In the genomic region with DNA sequence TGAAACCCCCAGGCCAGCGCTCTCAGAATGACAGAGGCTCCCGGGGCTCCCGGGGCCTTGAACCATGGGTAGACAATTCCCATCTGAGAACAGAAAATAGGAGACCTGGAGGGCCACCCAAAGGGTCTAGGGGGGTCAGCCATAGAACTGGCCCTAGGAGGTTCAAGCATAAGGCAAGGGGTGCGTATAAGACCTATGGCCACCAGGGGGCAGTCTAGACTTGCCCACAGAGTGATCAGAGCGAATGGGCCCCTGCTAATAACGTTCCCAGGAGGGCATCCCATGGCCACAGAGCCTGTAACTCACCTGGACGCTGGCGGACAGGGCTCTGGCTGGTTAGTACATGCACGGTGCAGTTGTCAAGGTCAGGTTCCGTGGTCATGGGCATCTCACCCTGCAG, we compare ENCODE assay signal across 8 mouse cellular contexts. TPM values are rescaled to one million over a fixed set of nuclear protein-coding genes. Genes with fewer than 3 reads are reported as not detected.
DNase-seq lines count a peak whose midpoint lies in the region; ATAC-seq and TF ChIP-seq lines count a peak whose summit lies in the region.

No protein-coding gene starts in this region.

- WGBS in kidney, embryonic 14.5 days, result 31% methylated on average over 10 of the region's 10 CpGs
- 29% methylated on average over 10 of the region's 10 CpGs for WGBS in limb, embryonic 13.5 days

- no peak overlapping the region for H3K27ac ChIP-seq in kidney, embryonic 14.5 days (ENCODE audit: low read depth, low read length)
- H3K27ac ChIP-seq in cortical plate, adult 2 months (ENCODE audit: insufficient read depth, low read length), result no peak overlapping the region
- no peak overlapping the region for H3K27ac ChIP-seq in limb, embryonic 13.5 days

- H3K27me3 ChIP-seq in kidney, embryonic 14.5 days (ENCODE audit: control insufficient read depth, insufficient read depth, low read length), result no peaks in the 10 kb centered on the region
- H3K27me3 ChIP-seq in limb, embryonic 13.5 days, result no peaks in the 10 kb centered on the region

- H3K9me3 ChIP-seq in kidney, embryonic 14.5 days (ENCODE audit: control insufficient read depth, low read length), result no peaks in the 10 kb centered on the region
- H3K9me3 ChIP-seq in limb, embryonic 13.5 days, result no peaks in the 10 kb centered on the region

- H3K9ac ChIP-seq in kidney, embryonic 14.5 days (ENCODE audit: low read depth, low read length), result no peak overlapping the region
- no peak overlapping the region for H3K9ac ChIP-seq in limb, embryonic 13.5 days

- H3K36me3 ChIP-seq in kidney, embryonic 14.5 days (ENCODE audit: control insufficient read depth, insufficient read depth, low read length), result peaks cover 44% of the 10 kb centered on the region
- H3K36me3 ChIP-seq in limb, embryonic 13.5 days, result peaks cover 67% of the 10 kb centered on the region

- ATAC-seq in kidney, embryonic 14.5 days (ENCODE audit: low FRiP score, low TSS enrichment), result no peak; the same call in 1 of the 2 replicates
- ATAC-seq in limb, embryonic 13.5 days (ENCODE audit: low FRiP score, low read depth), result peak; percentile 35; the same call in 1 of the 2 replicates
- peak; percentile 75 for ATAC-seq in monocyte, adult 5-6 weeks (replicated peaks; ENCODE audit: insufficient number of reproducible peaks, low FRiP score, low TSS enrichment, poor library complexity, severe bottlenecking)

- no peak overlapping the region for H3K4me3 ChIP-seq in kidney, embryonic 14.5 days (ENCODE audit: low read length)
- H3K4me3 ChIP-seq in cortical plate, adult 2 months (ENCODE audit: insufficient read depth, low read length), result no peak overlapping the region
- H3K4me3 ChIP-seq in limb, embryonic 13.5 days, result no peak overlapping the region

- peak; percentile 71 for DNase-seq in kidney, adult 11 months
- peak; percentile 72 to 75 for DNase-seq in gastrocnemius, postnatal 36 days
- DNase-seq in kidney, adult 8-10 months, result peak; percentile 72 to 82
- peak; percentile 60 to 82 for DNase-seq in spleen, postnatal 14 days (ENCODE audit: low spot score in 2 of 2)

- TF ChIP-seq POLR2A in cortical plate, adult 2 months (IDR thresholded peaks at IDR 0.05; ENCODE audit: extremely low read depth, insufficient read depth, low read length), result no peak

- peaks cover 6% of the 10 kb centered on the region; the same call in 1 of the 2 replicates for H3K4me1 ChIP-seq in kidney, embryonic 14.5 days (ENCODE audit: control insufficient read depth, insufficient read depth, low read length)
- H3K4me1 ChIP-seq in cortical plate, adult 2 months (ENCODE audit: control insufficient read depth, insufficient read depth, low read length), result no peaks in the 10 kb centered on the region
- H3K4me1 ChIP-seq in limb, embryonic 13.5 days, result 0 out of 2 replicates have a peak, but pooled peaks cover 7% of the 10 kb centered on the region

- peak; percentile 89 for TF ChIP-seq CTCF in cortical plate, adult 2 months (IDR thresholded peaks at IDR 0.05; ENCODE audit: extremely low read depth, insufficient read depth, low read length)

- intact Hi-C loops in gastrocnemius, postnatal 36 days (cut with DNase I), result loop anchor here (1.0 to 5.0 kb wide), 2 partner anchors 50 to 326 kb away; a partner anchor contains a TSS

- H3K4me2 ChIP-seq in kidney, embryonic 14.5 days (replicated peaks; ENCODE audit: low read depth, low read length), result no peak overlapping the region
- no peak overlapping the region for H3K4me2 ChIP-seq in limb, embryonic 13.5 days (replicated peaks)

RNA-seq across cellular contexts. Expression of a gene that starts 24.9 kb away (rescaled TPM):
- polyA plus RNA-seq in kidney, embryonic 14.5 days (2014; fragmentation: Nextera tagmentation; extraction: Ambion mirVana), result 50.4 and 51.6 TPM in 2 replicates
- polyA plus RNA-seq in cortical plate, adult 2 months (2012; rRNA removed), result 43.5 and 43.6 TPM in 2 replicates
- total RNA-seq in gastrocnemius, postnatal 36 days (2021), result 1 to 10 TPM; 5.0 to 5.7 TPM
- 56.7 and 59.4 TPM in 2 replicates for polyA plus RNA-seq in limb, embryonic 13.5 days (2015; fragmentation: Nextera tagmentation; extraction: Ambion mirVana)
- total RNA-seq in monocyte, adult 5-6 weeks (2017), result 10.3 to 24.8 TPM (median 12.1 TPM) in 3 replicates

RNA-seq across cellular contexts. Expression of a gene that starts 25.0 kb away (rescaled TPM):
- polyA plus RNA-seq in kidney, embryonic 14.5 days (2014; fragmentation: Nextera tagmentation; extraction: Ambion mirVana), result 33.5 and 35.3 TPM in 2 replicates
- 68.2 and 76.8 TPM in 2 replicates for polyA plus RNA-seq in cortical plate, adult 2 months (2012; rRNA removed)
- 10 to 100 TPM; 29.2 to 30.6 TPM for total RNA-seq in gastrocnemius, postnatal 36 days (2021)
- 51.2 and 52.6 TPM in 2 replicates for polyA plus RNA-seq in limb, embryonic 13.5 days (2015; fragmentation: Nextera tagmentation; extraction: Ambion mirVana)
- 96.0 to 108 TPM (median 106 TPM) in 3 replicates for total RNA-seq in monocyte, adult 5-6 weeks (2017)

RNA-seq across cellular contexts. Expression of a gene that starts 40.3 kb away (rescaled TPM):
- 0.23 and 0.51 TPM in 2 replicates for polyA plus RNA-seq in kidney, embryonic 14.5 days (2014; fragmentation: Nextera tagmentation; extraction: Ambion mirVana)
- 0.93 and 1.2 TPM in 2 replicates for polyA plus RNA-seq in cortical plate, adult 2 months (2012; rRNA removed)
- total RNA-seq in gastrocnemius, postnatal 36 days (2021), result 10 to 100 TPM in 1 of 2 experiments, 1 to 10 TPM in 1; 6.8 to 13.3 TPM
- 0.83 and 0.97 TPM in 2 replicates for polyA plus RNA-seq in limb, embryonic 13.5 days (2015; fragmentation: Nextera tagmentation; extraction: Ambion mirVana)
- 1.6 TPM in 1 of 3 replicates, not detected in the others for total RNA-seq in monocyte, adult 5-6 weeks (2017)

RNA-seq across cellular contexts. Expression of a gene that starts 50.3 kb away (rescaled TPM):
- polyA plus RNA-seq in kidney, embryonic 14.5 days (2014; fragmentation: Nextera tagmentation; extraction: Ambion mirVana), result 16.5 and 17.9 TPM in 2 replicates
- 7.6 and 7.7 TPM in 2 replicates for polyA plus RNA-seq in cortical plate, adult 2 months (2012; rRNA removed)
- total RNA-seq in gastrocnemius, postnatal 36 days (2021), result 10 to 100 TPM; 14.3 to 15.9 TPM
- 14.0 and 14.7 TPM in 2 replicates for polyA plus RNA-seq in limb, embryonic 13.5 days (2015; fragmentation: Nextera tagmentation; extraction: Ambion mirVana)
- 31.7 to 76.2 TPM (median 45.9 TPM) in 3 replicates for total RNA-seq in monocyte, adult 5-6 weeks (2017)

RNA-seq across cellular contexts. Expression of a gene that starts 57.6 kb away (rescaled TPM):
- polyA plus RNA-seq in kidney, embryonic 14.5 days (2014; fragmentation: Nextera tagmentation; extraction: Ambion mirVana), result 23.2 and 36.1 TPM in 2 replicates
- 36.6 and 42.7 TPM in 2 replicates for polyA plus RNA-seq in cortical plate, adult 2 months (2012; rRNA removed)
- 1 to 10 TPM; 3.9 to 4.1 TPM for total RNA-seq in gastrocnemius, postnatal 36 days (2021)
- polyA plus RNA-seq in limb, embryonic 13.5 days (2015; fragmentation: Nextera tagmentation; extraction: Ambion mirVana), result 37.1 and 39.7 TPM in 2 replicates
- 4.5 to 9.2 TPM (median 8.8 TPM) in 3 replicates for total RNA-seq in monocyte, adult 5-6 weeks (2017)
